Mouse (Mus musculus): ENCODE measurements around the gene Adam17.
A peak's percentile ranks its signal among the peaks of the same experiment; 100 is the strongest.

Adam17 gene

DNA sequence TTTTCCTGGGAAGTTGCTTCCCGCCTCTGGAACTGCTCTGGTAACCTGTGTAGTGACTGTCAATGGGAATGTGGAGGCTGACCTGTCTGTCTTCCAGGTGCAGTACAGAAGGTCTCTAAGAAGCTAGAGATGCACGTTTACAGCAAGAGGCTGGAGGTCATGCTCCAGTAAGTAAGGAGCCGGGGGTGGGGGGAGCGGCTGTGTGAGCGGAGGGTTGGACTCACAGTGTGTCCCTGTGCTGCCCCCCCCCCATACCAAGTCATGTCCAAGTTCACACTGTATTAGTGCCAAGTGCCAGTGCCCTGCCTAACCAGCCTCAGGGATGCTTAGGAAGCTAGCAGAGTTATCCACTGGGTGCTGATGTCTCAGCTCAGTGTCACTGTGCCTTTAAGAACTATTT, 61.2 kb downstream of the Adam17 start:
- no peak for DNase-seq (ENCODE audit: low read depth, low spot score)

DNA sequence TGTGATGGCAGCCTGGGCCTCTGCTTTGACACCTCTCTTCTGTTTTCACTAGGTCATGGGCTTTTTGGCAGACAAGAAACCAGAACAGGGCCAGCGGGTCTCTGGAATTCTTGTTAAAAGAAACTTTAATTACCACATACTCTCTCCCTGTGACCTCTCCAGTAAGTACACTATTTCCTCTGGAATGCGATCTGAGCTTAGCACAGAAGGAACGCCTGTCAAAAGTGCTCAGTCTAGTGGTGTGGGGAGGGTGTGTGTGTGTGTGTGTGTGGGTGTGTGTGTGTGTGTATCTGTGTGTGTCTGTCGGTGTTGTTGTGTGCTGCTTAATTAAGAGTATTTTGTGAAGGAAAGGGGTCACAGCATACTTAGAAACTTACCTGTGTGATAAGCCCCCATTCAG, 66.7 kb downstream of the Adam17 start:
- DNase-seq (ENCODE audit: low read depth, low spot score): no peak

DNA sequence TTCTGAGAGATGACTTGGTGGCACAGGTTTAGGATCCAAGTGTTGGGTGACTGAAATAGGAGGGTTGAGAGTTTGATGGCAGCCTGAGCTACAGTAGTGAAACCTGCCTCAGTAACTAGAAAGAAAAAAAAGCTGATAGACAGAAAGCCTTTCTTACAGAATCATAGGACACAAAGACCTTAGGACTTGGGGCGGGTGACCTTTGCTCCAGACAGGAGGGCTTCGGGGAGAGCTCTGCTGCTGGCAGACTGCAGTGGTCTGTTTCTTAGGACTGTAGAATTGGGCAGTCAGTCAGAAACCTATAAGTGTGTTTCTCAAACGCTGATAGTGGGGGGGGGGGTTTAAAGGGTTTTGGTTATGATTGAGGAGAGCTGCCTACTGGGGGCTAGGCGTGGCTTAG, 67.7 kb downstream of the Adam17 start:
- DNase-seq (ENCODE audit: low read depth, low spot score): no peak

DNA sequence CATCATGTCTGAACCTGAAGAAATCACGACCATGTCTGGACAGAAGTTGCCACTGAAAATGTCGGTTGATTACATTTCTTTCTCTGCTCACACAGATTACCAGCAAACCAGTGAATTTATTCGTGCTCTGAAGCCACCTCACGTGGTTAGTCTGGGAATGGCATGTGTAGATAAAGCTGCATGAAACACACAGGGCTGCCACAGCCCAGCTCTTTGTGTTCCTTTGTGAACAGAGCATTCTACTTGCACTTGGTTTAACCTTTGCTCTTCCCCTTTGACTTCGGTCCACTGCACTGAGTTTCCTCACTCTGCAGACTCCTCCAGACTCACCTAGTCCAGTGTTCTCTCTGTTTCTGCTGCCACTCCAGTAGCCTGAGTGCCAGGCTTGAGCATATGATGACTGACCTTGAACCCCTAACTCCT, 71.1 kb downstream of the Adam17 start:
- no peak for DNase-seq (ENCODE audit: low read depth, low spot score)

DNA sequence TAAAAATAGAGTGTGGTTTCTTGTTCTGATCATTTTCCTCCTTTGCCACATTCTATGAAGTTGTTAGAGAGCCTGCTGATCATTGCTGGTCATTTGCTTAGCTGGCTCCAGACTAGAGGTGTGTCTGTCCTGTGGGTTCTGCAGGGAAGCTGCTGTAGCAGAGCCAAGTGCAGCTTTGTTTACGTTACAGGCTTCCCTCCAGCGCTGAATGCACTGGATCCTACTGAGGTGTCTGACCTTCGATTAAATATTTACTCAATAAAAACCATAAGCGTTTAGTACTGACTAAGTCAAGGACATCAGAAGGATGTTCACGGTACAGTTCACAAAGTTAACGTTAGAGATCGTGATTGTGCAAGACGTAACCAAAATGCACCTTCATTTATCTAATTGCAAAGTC, 71.5 kb downstream of the Adam17 start:
- no peak for DNase-seq (ENCODE audit: low read depth, low spot score)

DNA sequence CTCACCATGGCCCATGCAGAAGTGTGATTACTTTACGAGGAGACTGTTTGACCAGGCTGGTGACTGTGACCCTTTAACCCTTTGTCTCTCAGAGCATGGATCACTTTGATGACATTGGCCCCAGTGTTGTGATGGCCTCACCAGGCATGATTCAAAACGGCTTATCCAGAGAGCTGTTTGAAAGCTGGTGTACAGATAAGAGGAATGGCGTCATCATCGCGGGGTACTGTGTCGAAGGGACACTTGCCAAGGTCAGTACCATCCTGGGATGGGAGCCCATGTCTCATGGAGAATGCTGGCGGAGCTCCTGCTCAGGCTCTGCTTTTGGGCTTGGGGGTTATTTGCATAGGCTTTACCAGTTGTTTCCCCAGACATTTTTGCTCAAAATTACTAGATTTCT, 72.1 kb downstream of the Adam17 start:
- DNase-seq (ENCODE audit: low read depth, low spot score): no peak

DNA sequence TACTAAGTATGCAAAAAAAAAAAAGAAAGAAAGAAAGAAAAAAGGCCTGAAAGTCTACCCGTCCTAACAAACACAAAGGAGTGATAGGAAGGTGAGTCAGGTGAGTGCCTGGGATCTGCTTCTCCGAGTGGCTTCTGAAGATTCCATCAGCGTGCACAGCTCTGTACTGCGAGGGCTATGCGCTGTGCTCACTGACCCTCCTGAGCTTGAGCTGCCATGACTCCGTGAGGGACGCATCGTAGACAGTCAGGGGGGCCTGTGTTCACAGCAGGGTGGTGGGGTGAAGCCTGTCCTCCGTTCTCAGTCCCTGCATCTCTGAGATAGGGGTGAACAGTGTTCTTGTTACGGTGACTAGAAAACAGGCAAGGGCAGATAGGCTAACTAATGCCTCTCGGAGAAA, 74.6 kb downstream of the Adam17 start:
- DNase-seq (ENCODE audit: low read depth, low spot score): no peak

DNA sequence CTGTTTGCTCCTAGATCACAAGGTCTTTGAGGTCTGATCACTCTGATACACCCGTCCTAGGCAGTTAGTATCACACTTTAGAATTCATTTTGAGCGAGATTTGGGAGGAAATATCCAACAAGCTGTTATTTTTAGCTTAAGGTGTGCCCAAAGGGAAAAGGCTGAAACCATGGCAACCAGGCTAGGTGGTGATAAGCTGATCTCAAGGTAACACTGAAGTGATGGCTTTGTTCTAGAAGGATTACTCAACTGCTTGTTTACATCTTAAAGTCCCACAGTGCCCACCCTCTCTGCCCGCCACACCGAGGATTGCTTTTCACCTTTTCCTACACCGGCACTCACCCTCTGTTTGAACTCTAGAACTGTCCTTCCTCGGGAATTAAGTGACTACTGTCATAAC, 83.8 kb downstream of the Adam17 start:
- no peak for DNase-seq (ENCODE audit: low read depth, low spot score)

DNA sequence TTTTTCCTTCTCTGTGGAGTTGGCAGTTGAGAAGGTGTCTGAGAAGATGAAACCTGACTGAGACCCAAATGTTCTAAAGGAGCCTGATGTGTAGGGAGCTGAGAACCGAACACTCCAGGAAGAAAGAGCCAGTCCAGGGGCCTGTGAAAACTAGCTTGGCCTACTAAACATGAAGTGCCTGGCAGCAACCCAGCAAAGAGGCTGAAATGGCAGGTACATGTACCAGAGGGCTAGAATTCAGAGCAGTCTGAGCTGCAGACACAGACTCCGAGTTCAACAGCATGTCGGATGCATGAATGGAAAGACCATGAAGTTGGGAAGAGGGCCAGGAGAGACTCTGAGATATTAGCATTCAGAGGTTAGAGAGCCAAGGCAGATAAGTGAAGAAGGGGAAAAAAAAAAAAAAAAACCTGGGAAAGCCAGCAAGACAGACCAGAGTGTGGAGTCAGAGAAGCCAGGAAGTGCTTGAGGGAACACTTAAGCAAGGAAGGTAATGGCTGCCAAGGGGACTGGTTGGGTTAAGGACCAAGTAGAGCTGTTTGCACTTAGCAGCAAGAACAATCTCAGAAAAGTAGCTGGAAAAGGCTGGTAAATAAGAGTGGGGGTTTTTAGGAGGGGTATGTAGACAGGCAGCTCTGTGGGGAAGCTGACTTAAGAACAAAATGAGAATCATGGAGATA, 84.6 kb downstream of the Adam17 start:
- no peak for DNase-seq (ENCODE audit: low read depth, low spot score)

DNA sequence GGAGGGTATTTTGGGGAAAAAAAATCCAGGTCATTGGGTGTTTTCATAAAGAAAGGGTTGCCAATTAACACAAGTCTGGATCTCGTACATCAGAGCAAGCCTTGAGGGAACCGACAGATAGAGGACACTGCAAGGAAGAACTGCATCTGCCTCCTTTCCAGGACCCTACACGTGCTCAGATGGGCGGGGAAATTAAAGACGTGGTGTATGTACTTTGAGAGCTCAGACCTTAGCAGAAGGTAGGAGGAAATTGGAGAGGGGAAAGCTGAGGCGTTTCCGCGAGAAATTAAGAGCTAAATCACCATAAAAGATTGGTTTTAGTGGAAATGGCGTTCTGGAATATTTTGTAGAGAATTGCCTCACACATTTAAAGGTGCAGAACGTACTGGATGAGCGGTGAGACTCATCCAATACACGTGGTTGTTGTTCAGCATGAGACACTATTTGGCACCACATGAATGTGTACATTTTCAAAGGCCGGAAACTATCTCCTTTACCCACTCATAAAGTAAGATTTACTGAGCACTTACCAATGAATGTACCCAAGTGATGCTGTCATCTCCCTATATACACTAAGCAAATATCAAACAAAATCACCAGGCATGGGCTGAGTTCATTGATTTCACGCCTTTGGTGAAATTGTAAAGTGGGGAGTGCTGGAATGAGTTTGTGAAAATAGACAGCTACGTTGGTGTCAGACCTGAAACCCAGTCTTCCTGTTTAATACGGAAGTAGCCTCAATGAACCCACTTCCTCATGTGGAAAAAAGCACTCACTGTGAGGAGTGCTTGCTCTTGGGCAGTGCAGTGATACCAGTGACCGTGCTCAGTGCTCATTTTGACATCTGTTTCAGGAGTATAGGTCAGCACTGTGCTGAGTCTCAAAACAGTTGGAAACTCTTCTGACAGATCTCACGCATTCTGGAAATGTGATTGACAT, 86.5 kb downstream of the Adam17 start:
- DNase-seq (ENCODE audit: low read depth, low spot score): no peak

DNA sequence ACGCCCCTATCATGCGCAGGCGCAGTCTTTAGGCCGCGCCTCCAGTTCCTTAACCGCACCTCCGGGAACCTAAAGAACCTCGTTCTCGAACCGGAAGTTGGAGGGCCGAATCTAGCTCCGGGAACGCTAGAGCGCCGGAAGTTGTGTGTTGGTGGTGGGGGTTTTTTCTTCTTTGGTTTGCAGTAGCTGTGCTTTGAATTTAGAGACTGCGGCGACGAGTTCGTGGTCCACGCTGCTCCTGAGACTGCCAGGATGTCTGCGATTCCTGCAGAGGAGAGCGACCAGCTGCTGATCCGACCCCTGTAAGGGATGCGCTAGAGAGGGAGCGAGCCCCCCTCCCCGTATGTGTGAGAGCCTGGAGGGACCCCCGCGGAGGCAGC, 87.2 kb downstream of the Adam17 start, which contains the start of gene Itgb1bp1:
Gene Itgb1bp1, minus strand, starts transcription at position 42 of the 380 bp plus-strand sequence.
- DNase-seq (ENCODE audit: low read depth, low spot score): peak; percentile 96

DNA sequence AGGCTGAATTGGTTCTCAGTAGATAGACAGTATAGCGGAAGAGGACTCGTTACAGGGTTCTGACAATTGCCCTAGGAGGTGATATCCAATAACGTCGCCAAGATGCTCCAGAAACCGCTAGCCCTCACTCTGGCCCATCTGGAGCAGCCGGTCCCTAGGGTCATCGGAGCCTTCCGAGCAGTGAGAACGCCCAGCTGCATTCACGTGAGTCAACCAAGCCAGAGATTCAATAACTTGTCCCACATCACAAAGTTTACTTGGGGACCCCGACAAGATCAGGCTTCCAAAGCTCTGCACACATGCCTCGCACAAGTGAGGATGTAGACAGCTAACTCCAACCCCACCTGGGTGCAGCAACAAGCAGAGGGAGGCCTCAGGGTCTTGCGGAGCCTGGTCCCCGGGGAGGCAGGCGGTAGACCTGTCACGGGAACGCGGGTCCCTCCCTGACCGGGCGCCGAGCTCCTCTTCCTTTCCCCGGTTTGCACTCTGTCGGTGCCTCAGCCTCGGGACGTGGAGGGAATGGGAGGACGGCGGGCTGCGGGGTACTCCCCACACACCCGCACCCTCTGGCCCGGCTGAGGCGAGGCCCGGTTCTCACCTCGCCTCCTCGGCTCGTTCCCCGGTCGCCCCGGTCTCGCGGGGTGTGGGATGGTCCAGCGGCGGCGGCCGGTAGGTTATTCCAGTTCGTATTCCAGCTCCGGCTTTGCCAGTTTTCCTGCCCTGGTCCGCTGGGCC, 87.8 kb downstream of the Adam17 start:
- no peak for DNase-seq (ENCODE audit: low read depth, low spot score)

DNA sequence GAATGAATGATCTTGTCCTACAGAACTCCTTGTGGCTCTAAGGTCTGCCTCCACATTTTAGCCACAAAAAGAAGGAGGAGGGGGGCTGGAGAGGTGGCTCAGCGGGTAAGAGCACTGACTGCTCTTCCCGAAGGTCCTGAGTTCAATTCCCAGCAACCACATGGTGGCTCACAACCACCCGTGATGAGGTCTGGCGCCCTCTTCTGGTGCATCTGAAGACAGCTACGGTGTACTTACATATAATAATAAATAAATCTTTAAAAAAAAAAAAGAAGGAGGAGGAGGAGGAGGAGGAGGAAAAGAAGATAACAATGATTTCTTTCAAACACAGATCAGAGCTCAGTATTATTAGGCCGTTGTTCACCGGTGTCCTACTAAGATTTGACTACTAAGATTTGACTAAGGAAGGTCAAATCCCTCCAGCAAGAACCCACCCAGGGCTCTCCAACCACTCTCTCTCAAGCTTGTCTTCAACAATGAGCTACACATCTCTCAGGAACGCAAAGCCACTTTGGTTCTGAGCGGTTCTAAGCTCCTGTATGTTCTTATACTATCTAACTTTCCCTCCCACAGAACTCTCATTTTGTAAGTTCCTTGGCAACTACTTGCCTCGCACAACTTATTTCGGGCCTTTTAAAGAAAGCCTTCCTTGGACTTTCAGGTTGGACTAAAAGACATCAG, 88.5 kb downstream of the Adam17 start, which contains the start of gene Cpsf3:
Gene Cpsf3, plus strand, starts transcription at position 631 of the 681 bp plus-strand sequence.
- no peak for DNase-seq (ENCODE audit: low read depth, low spot score)

DNA sequence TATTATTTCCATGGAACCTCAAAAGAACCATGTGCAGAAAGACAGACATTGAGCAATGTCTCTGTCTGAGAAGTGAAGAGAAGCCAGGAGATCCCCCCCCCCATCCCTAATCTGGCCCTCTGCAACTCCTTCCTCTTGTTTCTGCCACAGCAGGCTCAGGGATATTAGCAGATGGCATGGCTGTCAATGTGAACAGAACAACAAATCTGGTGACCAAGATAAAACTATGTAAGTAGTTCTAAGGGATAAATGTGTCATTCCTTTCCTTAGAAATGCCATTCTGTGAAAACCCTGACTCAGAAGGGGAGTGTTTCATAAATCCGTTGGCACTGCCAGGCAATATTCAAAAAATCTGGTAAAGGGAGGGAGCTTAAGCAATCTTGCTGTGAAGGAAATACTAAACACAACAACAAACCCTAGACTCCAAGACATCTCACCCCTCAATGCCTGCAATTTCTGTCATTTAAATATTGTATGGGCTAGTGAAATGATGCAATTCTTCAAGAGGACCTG, 96.0 kb downstream of the Adam17 start:
- DNase-seq (ENCODE audit: low read depth, low spot score): no peak

DNA sequence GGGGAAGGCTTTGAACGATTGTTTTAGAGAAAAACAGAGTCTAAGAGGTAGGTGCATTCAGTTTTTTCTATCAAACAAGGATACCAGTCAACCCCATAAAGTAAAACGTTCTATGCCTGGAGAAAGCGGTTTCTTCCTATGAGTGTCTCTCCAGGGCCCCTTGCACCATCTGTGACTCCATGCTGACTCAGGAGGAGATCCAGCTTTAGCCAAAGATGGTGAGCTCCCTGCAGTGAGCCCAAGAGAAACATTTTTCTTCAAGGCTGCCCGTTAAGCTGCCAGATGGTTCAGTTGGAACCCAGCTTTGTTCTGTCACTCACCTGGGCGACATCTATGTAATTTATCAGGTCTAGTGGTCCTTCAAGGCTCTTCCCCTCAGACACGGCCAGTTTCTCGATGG, 99.0 kb downstream of the Adam17 start:
- no peak for DNase-seq (ENCODE audit: low read depth, low spot score)
